Mouse (Mus musculus) left cerebral cortex, adult 11 months (tissue): Measurements from ENCODE around the gene Jakmip3.

ENCODE experiments used
- DNase-seq: peaks from one replicate; pipeline ENCODE4 v3.0.0; 2022; ENCODE audit warnings: low spot score

Jakmip3 gene

GRCm38 (mm10) chr7:139063406-139063805 is 122.9 kb downstream of the Jakmip3 start:
- DNase-seq: no peak

- DNase-seq: no peak
These were observed 127.7 kb downstream of the Jakmip3 start for GRCm38 (mm10) chr7:139068182-139068623.

GRCm38 (mm10) chr7:139074189-139074588 is 133.7 kb downstream of the Jakmip3 start:
- no peak for DNase-seq

- DNase-seq: no peak
These were observed 134.7 kb downstream of the Jakmip3 start for GRCm38 (mm10) chr7:139075054-139075794.

GRCm38 (mm10) chr7:139077283-139077682 is 136.8 kb downstream of the Jakmip3 start:
- DNase-seq: no peak

- no peak for DNase-seq
These were observed 137.7 kb downstream of the Jakmip3 start for GRCm38 (mm10) chr7:139078181-139078580.

GRCm38 (mm10) chr7:139079141-139079540 is 138.6 kb downstream of the Jakmip3 start:
- DNase-seq: no peak

- no peak for DNase-seq
These were observed 140.2 kb downstream of the Jakmip3 start for GRCm38 (mm10) chr7:139080714-139081113.

GRCm38 (mm10) chr7:139081158-139081557 is 140.6 kb downstream of the Jakmip3 start:
- DNase-seq: no peak

GRCm38 (mm10) chr7:139082281-139082680 is 141.8 kb downstream of the Jakmip3 start:
- DNase-seq: no peak

- DNase-seq: no peak
These were observed 143.8 kb downstream of the Jakmip3 start for GRCm38 (mm10) chr7:139084316-139084715.

- peak; percentile 82 for DNase-seq
These were observed 145.2 kb downstream of the Jakmip3 start, which contains the start of gene Dpysl4 for GRCm38 (mm10) chr7:139085629-139086194. Dpysl4 (plus strand) TSS chr7:139086001.

GRCm38 (mm10) chr7:139086195-139087158 is 145.9 kb downstream of the Jakmip3 start:
- no peak for DNase-seq

- no peak for DNase-seq
These were observed 147.3 kb downstream of the Jakmip3 start for GRCm38 (mm10) chr7:139087801-139088200.

- no peak for DNase-seq
These were observed 149.7 kb downstream of the Jakmip3 start for GRCm38 (mm10) chr7:139089892-139090874.

GRCm38 (mm10) chr7:139091681-139092080 is 151.2 kb downstream of the Jakmip3 start:
- DNase-seq: no peak

GRCm38 (mm10) chr7:139092676-139093075 is 152.1 kb downstream of the Jakmip3 start:
- DNase-seq: no peak

GRCm38 (mm10) chr7:139093124-139093523 is 152.6 kb downstream of the Jakmip3 start:
- DNase-seq: no peak

GRCm38 (mm10) chr7:139093781-139094180 is 153.3 kb downstream of the Jakmip3 start:
- DNase-seq: no peak

- no peak for DNase-seq
These were observed 154.2 kb downstream of the Jakmip3 start for GRCm38 (mm10) chr7:139094761-139095160.

- DNase-seq: no peak
These were observed 154.8 kb downstream of the Jakmip3 start for GRCm38 (mm10) chr7:139095282-139095681.
